Mouse (Mus musculus) gastrocnemius, postnatal 4 days (tissue): ENCODE results near the gene Ctnna3. TPM values are rescaled to one million over a fixed set of nuclear protein-coding genes. Genes with fewer than 3 reads are reported as not detected.

Experiments
- DNase-seq, 2 experiments: peaks; one replicate each; pipeline ENCODE4 v3.0.0; 2021 to 2022; ENCODE audit warnings: low spot score in 2 of 2, mixed read lengths in 2 of 2
- total RNA-seq, 2 experiments: library from RNA; stranded (reverse); gene quantifications; 2 replicates each; pipeline ENCODE4 v1.2.3; 2021

Ctnna3 gene
- total RNA-seq, 2 experiments from 2014 or later: 25.3 to 27.7 TPM

- DNase-seq: no peak
Observed at GRCm38 (mm10) chr10:63480066-63480465, 50.2 kb downstream of the Ctnna3 start.

- no peak for DNase-seq
Observed at GRCm38 (mm10) chr10:63488346-63488745, 58.4 kb downstream of the Ctnna3 start.

- no peak for DNase-seq
Observed at GRCm38 (mm10) chr10:63523956-63524355, 94.1 kb downstream of the Ctnna3 start.

DNA sequence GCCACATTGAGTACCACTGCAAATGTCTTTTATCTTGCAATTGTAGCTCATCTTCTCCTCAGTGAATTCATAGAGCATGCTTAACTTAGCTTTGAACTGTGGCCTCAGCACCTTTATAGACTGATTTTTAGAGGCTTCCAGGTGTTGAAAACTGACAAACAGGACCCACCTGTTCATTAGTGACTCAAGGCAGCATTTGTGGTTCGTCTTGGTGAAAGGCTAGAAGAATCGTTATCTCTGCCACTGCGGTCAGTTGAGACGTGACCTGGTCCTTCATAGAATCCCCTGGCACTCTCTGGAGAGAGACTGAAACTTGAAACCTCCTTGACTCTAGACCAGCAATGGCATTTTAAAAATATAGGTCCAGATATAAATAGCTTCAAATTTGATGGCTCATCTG, 96.1 kb downstream of the Ctnna3 start:
- no peak for DNase-seq

- DNase-seq: no peak
Observed at GRCm38 (mm10) chr10:63532381-63532780, 102.5 kb downstream of the Ctnna3 start.

- peak in 1 of 2 experiments; percentile 13 for DNase-seq
Observed at GRCm38 (mm10) chr10:63541754-63542153, 111.9 kb downstream of the Ctnna3 start.

GRCm38 (mm10) chr10:63542493-63542892, 112.6 kb downstream of the Ctnna3 start:
- no peak for DNase-seq

DNA sequence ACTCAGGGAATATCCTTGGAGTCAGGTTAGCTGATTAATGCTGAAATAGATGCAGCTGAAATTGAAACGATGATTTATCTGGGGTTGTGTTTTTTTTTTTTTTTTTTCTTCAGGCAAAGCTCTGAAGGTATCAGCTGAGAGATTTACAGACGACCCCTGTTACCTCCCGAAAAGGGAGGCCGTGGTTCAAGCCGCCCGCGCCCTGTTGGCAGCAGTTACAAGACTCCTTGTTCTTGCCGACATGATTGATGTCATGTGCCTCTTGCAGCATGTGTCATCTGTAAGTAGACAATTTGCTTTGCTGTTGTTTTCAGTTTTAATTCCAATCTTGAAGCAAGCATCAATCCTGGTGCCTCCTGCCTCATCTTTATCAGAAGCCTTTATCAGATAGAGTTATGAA, 136.8 kb downstream of the Ctnna3 start:
- DNase-seq: no peak

- DNase-seq: no peak
Observed at GRCm38 (mm10) chr10:63571561-63571960, 141.7 kb downstream of the Ctnna3 start.

DNA sequence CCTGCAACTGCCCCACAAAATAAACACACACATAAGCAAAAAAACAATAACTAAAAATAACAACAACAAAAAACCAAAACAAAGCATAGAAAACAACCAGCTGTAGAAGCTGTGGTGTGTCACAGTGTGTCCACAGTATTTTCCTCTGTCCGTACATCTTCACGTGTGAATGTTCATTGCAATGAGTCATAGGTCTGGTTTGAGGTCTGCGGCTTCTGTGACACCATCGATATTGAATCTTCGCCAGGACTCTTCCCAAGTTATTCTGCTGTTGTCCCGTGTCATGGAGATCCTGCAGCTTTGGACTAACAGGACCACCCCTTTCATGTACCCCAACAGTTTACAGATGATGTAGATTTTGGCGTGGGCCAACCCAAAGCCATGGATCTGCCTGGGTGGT, 143.0 kb downstream of the Ctnna3 start:
- DNase-seq: no peak

GRCm38 (mm10) chr10:63574100-63574609, 144.3 kb downstream of the Ctnna3 start:
- no peak for DNase-seq

DNA sequence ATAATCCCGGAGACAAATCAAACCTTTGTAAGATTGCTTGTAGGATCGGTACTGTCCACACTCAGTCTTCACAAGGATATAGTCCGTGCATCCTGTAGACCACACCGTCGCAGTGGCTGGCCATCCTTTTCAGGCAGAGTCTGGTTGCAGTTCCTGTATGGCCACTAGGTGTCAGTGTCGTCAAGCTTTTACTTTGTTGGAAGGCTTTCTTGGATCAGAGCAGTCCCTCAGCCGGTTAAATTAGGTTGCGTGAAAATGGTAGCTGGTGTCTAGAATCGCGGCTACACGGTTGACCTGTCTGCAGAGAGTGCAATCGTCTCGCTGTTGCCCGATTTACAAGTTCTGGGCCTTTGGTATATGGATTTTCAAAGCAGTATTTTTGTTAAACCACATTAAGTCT, 152.7 kb downstream of the Ctnna3 start:
- peak; percentile 59 to 63 for DNase-seq

DNA sequence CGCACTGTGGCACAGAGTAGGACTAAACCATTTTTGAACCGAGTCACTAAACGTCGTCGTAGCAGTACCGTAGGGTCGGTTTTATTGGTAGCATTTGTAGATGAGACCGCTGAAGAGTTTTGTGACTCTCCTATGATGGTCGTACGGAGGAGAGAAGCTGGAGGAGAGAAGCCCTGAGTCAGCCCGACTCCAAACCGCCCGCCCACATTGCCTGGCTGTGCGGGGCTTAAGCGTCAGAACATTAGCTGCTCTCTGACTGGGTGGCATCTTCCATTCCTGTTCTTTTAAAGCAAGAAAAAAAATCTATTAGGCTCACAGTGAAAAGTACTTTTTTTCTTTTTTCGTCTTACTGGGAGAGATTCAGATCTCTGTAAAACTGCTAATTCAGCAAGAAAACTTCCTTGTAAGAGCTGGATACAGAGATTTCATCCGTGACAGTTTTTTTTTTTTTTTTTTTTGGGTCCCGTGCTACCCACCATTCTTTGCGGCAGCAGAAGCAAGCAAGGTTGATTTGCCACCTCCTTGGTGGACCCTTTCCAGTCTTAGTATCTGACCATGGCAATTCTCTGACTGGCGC, 154.0 kb downstream of the Ctnna3 start:
- no peak for DNase-seq

DNA sequence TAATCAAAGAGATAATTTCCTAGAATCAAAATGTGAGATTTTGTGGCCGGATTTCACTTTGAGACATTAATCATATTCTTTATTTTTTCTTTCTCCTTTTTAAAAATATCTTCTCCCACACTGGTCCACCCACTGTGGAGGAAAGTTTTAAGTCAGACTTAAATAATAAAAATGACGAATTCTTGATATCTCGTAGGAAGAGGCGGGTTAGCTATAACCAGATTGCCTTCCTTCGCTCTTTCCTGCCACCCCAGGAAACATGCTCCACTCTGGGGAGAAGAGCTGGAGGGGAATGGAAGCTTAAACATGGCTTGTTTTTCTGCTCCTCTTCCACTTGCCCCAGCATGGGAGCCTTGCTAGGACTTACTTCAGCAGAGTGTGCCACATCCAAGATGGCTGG, 169.5 kb downstream of the Ctnna3 start:
- no peak for DNase-seq

DNA sequence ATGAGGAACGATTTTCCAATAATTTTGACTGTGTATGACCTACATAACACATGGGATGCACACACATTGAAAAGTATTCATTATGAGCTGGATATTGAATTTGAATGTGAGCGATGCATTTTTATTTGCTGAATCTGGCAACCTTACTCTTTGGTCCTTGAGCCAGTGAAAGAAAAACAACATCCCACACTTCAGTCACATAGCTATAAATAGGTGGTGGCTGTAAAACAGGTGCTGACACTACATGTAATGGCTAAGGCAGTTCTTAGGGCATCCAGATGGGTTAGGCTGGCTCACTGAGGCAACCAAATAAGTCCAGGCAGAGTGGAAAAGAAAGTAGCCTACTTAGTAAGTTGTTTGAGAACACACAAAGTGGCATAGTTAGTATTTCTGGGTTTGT, 171.3 kb downstream of the Ctnna3 start:
- no peak for DNase-seq

GRCm38 (mm10) chr10:63628546-63628945, 198.6 kb downstream of the Ctnna3 start:
- no peak for DNase-seq

- no peak for DNase-seq
Observed at GRCm38 (mm10) chr10:63633915-63634314, 204.0 kb downstream of the Ctnna3 start.

GRCm38 (mm10) chr10:63637987-63638386, 208.1 kb downstream of the Ctnna3 start:
- no peak for DNase-seq

- DNase-seq: no peak
Observed at GRCm38 (mm10) chr10:63647300-63647699, 217.4 kb downstream of the Ctnna3 start.

DNA sequence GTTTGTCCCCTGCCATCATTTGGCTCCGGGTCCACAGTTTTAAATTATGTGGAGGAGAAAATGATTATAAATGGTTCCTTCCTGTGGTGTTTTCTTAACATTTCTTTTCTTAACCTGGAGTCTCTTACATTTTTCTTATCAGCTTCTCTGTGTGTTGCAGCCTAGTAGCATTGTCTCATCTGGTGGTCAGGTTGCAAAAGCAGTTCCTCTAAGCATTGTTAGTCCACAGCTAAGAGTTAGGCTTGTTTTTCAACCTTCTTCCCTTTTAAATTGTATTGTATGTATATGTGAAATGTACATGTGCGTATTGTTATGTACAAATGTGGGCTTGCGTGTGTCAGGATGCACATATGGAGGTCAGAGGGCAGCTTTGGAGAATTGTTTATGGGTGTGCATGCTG, 220.4 kb downstream of the Ctnna3 start:
- no peak for DNase-seq

DNA sequence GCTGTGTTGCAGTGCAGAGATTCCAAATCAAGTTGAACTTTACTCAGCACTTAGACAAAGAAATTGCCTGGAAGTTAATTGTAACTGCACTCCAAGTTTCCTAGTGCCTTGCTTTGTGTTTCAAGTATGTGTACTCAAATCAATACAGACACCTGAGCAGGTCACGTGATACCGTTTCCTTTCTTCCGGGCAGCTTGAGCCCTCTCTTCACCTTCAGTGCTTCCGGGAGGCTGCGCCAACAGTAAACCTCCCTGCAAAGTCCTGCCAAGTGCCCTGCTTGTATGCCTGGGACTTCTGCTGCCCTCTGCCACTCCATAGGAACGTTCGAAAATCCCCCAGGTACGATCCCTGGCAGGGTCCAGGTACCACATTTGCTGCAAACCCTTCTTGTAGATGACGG, 223.0 kb downstream of the Ctnna3 start:
- no peak for DNase-seq

DNA sequence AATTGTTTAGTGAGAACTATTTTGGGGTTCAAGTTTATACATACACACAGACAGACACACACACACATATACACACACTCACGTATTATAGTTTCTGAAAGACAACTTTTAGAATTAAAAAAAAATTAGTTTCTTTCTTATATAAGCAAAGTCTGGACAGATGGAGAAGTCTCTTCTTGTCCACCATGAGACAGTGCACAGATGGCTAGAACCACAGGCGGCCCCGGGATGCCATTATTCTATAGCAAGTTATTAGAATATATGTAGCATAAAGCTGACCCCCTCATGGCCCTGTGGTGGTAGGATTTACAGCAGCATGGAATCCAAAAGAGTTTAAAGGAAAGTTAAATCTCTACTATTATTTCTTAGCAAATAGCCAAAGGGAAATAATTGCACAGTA, 223.7 kb downstream of the Ctnna3 start:
- DNase-seq: no peak

DNA sequence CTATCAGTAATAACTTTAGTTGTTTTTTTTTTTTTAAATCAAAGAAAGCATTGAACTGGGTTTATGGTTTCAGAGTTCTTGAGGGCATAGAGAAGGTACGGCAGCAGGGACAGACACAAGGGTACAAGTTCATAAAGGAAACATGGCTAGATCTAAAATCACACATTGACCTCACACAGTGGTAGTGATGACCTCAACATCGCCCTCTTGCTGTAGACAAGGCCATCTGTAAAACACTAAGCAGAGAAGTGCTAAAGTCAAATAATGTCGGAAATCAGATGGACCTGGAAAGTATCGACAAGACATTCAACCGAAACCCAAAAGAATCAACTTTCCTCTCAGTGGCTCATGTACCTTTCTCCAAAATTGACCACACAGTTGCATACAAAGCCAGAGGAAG, 224.7 kb downstream of the Ctnna3 start:
- DNase-seq: no peak

- no peak for DNase-seq
Observed at GRCm38 (mm10) chr10:63676343-63676742, 246.4 kb downstream of the Ctnna3 start.
